Comparison of ENCODE assay signal across 8 mouse cellular contexts in the genomic region with DNA sequence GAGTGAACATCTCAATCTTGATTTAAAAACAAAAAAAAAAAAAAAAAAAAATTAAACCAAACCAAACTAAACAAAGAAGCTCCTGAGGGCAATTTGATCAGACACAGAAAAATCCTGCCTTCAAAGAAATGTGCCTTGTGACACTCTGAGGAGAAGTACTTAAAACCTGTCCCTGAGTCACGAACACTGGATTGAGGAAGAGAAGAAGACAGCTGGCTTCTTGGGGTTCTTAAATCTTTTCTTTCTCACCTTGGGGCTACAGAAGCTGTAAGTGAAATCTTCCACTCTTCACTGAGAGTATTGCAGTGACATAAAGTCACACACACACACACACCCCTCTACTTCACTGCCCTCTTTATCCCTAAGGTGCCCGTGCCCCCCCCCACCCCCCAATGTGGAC. TPM values are rescaled to one million over a fixed set of nuclear protein-coding genes. Genes with fewer than 3 reads are reported as not detected.
DNase-seq lines count a peak whose midpoint lies in the region; ATAC-seq and TF ChIP-seq lines count a peak whose summit lies in the region.

No protein-coding gene starts in this region.

- 8% methylated on average over 2 of the region's 2 CpGs for WGBS in forebrain, embryonic 16.5 days
- 22% methylated on average over 2 of the region's 2 CpGs for WGBS in liver, embryonic 15.5 days (ENCODE audit: insufficient replicate concordance)

- H3K27ac ChIP-seq in gastrocnemius, adult 2 months = peak overlapping the region; percentile 73
- H3K27ac ChIP-seq in forebrain, embryonic 16.5 days (ENCODE audit: low read length) = peak overlapping the region; percentile 94
- H3K27ac ChIP-seq in liver, embryonic 15.5 days (replicated peaks) = no peak overlapping the region

- H3K36me3 ChIP-seq in E14TG2a.4 (ENCODE audit: insufficient read depth, low read length) = no peaks in the 10 kb centered on the region
- no peaks in the 10 kb centered on the region for H3K36me3 ChIP-seq in forebrain, embryonic 16.5 days (ENCODE audit: control insufficient read depth, insufficient read depth)
- no peaks in the 10 kb centered on the region for H3K36me3 ChIP-seq in liver, embryonic 15.5 days (replicated peaks)

- intact Hi-C loops in gastrocnemius, adult 2 months (cut with DNase I) = no loop called here
- intact Hi-C loops in gastrocnemius, postnatal 14 days (cut with DNase I; ENCODE audit: low total_unique reads) = no loop called here

- peak overlapping the region; percentile 99 for H3K9ac ChIP-seq in forebrain, embryonic 16.5 days (replicated peaks; ENCODE audit: low read depth, low read length)
- no peak overlapping the region for H3K9ac ChIP-seq in liver, embryonic 15.5 days

- no peak for TF ChIP-seq CTCF in gastrocnemius, adult 2 months (IDR thresholded peaks at IDR 0.05)
- TF ChIP-seq CTCF in E14TG2a.4 (conservative IDR thresholded peaks at IDR 0.05; ENCODE audit: low read length) = no peak

- ATAC-seq in forebrain, embryonic 16.5 days = peak; percentile 8; the same call in 1 of the 2 replicates
- ATAC-seq in liver, embryonic 15.5 days (ENCODE audit: insufficient read depth) = no peak

- H3K4me3 ChIP-seq in gastrocnemius, adult 2 months = peak overlapping the region; percentile 82
- peak overlapping the region; percentile 84 for H3K4me3 ChIP-seq in E14TG2a.4 (replicated peaks; ENCODE audit: low read length)
- H3K4me3 ChIP-seq in forebrain, embryonic 16.5 days (replicated peaks; ENCODE audit: low read length) = peak overlapping the region; percentile 84
- peak overlapping the region; percentile 55 for H3K4me3 ChIP-seq in liver, embryonic 15.5 days (replicated peaks)

- peaks cover 43% of the 10 kb centered on the region for H3K27me3 ChIP-seq in E14TG2a.4 (ENCODE audit: insufficient read depth, low read length)
- no peaks in the 10 kb centered on the region for H3K27me3 ChIP-seq in forebrain, embryonic 16.5 days (replicated peaks; ENCODE audit: control insufficient read depth, insufficient read depth, low read length)
- peaks cover 70% of the 10 kb centered on the region for H3K27me3 ChIP-seq in liver, embryonic 15.5 days

- DNase-seq in gastrocnemius, adult 2 months = no peak
- no peak for DNase-seq in gastrocnemius, postnatal 14 days
- DNase-seq in cerebellum, postnatal 14 days = no peak
- no peak for DNase-seq in natural killer cell, adult 2 months (ENCODE audit: low spot score in 2 of 2)
- DNase-seq in thymus, adult 18-20 months = no peak

- no peaks in the 10 kb centered on the region for H3K9me3 ChIP-seq in E14TG2a.4 (ENCODE audit: low read length)
- no peaks in the 10 kb centered on the region for H3K9me3 ChIP-seq in forebrain, embryonic 16.5 days (ENCODE audit: control insufficient read depth, low read length)
- H3K9me3 ChIP-seq in liver, embryonic 15.5 days (replicated peaks) = no peaks in the 10 kb centered on the region

- H3K4me1 ChIP-seq in E14TG2a.4 (replicated peaks; ENCODE audit: low read depth, low read length) = peaks cover 15% of the 10 kb centered on the region
- H3K4me1 ChIP-seq in forebrain, embryonic 16.5 days (replicated peaks; ENCODE audit: control insufficient read depth, insufficient read depth, low read length) = peaks cover 24% of the 10 kb centered on the region
- H3K4me1 ChIP-seq in liver, embryonic 15.5 days (replicated peaks) = no peaks in the 10 kb centered on the region; the same call in 1 of the 2 replicates

- H3K4me2 ChIP-seq in forebrain, embryonic 16.5 days (ENCODE audit: low read length) = peak overlapping the region; percentile 70
- H3K4me2 ChIP-seq in liver, embryonic 15.5 days = peak overlapping the region; percentile 68

RNA-seq across cellular contexts. Expression of a gene that starts 0.7 kb away (rescaled TPM):
- total RNA-seq in gastrocnemius, adult 2 months (2021) = 1 to 10 TPM; 2.4 to 2.8 TPM
- 1 to 10 TPM; 3.4 to 4.4 TPM for total RNA-seq in gastrocnemius, postnatal 14 days (2021)
- 12.9 and 15.0 TPM in 2 replicates for polyA plus RNA-seq in forebrain, embryonic 16.5 days (2015; fragmentation: Nextera tagmentation; extraction: Ambion mirVana)
- polyA plus RNA-seq in liver, embryonic 15.5 days (2015; fragmentation: Nextera tagmentation; extraction: Ambion mirVana) = 0.09 and 0.16 TPM in 2 replicates
